Mouse (Mus musculus) frontal cortex, postnatal 36 days (tissue): ENCODE results near the gene Med12l.

Source experiments
- DNase-seq, 2 experiments: peaks; one replicate each; pipeline ENCODE4 v3.0.0; 2022; ENCODE audit warnings: low spot score in 2 of 2

Gene Med12l

DNA sequence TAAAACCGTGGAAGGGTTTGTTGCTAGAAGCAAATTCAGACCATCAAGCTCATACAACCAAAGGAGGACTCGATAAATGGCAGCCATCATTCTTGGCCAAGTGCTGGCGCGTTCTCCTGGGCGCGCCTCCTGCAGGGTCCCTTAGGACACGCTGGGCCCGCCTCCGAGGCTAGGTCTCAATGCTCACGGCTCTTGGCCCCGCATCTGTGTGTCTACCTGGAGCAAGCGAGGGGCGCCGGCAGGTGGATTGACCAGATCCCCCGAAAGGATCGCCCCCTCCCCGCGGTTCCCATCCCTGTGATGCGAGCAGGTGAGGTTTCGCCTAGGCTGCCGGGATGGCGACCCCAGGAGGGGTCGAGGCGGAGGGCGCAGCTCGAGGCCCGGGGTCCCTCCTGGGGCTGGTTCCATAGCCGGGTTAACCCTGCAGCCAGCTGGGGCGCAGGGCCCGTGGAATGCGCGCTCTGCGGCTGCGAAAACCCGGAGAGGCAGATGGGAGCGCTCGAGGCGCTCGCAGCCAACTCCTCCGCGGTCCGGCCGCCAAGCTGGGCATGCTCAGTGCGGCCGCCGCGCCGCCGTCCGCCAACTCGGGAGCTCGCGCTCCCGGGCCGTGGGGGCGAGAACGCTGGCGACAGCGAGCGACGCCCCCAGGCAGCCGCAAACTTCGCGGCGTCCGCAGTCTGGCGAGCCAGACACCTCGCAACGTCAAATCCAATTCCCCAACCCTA lies at the start of gene Med12l:
Gene Med12l, plus strand, starts transcription at position 555 of the 725 bp plus-strand sequence.
- peak; percentile 86 to 88 for DNase-seq

DNA sequence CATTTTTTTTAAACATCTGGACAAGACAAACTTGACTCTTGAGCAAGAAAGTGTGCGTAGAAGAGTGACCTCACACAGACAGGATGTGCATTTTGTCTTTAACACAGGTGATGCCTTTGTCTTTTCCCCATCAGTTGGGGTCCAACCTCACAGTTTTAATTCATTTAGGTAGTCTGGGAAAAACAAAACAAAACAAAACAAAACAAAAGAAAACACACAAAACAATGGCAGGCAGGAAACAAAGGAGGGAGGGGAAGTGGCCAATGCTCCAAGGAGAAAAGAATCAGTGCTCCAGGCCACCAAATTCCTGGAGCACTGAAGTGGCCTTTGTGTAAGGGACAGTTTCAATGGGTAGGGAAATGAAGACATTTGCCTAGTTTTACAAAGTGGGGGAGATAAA lies 44.5 kb upstream of the Med12l start:
- DNase-seq = no peak

DNA sequence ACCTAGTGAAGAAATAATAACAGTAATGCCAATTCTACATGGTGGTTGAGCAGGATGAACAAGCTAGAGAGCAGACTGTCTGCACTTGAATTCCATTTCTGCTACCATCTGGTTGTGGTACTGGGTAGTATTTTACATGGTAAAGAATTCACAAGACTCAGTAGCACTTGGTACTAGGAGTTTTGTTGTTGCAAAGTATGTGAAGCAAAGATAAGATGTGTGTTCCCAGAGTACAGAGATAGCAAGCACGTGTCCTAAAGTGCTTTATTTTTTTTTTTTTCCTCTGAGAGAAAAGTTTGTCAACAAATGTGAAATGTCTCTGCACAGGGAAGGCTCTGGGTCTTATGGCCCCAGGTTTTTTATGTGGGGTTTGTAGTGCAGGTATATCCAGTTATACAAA lies 28.2 kb upstream of the Med12l start:
- no peak for DNase-seq

DNA sequence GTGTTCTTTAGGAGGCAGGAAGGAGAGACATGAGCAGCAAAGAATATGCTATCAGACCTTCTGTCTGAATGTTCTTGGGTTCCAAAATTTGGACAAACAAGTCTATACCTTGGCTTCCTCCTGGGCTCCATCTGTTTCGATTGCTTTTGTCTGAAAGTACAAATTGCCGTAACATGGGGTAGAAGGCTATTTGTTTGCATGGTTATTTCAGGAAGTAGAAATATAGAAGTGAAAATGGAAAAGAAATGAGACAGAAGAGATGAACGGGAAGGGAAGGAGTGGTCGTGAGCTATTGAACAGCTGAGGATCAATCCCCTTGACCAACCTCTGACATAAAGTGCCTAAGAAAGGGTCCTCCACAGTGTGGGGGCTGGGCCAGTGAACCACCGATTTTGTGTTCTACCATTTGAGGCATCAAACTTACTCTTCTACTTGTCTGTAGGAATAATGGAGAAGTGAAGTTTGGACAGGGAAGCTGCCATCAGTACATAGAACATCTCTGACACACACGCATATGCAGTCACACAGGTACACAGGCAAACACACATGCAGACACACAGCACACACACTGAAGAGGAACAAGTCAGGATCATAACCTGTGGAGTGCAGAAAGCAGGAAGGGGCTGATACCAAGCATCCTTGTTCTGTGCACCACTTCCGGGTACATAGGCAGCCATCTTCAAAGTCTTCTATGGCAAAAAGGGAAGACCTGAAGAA lies 27.6 kb upstream of the Med12l start:
- DNase-seq = no peak

DNA sequence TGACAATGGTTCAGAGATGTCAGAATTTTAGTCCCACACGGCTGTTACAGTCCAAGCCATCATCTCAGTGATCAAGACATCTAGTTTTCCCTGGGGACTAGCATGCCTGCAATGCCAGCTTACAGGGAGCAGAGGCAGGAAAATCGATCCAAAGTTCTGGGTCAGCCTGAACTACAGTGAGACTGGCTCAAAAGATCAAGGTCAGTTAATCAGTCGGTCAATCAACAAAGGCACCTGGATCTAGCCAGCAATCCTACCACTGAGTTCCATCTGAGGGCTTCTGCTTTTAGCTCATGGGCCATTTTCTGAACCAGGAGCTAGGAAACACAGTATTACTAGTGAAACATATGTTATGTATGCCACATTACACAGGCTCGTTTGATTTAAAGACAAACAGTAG lies 25.0 kb upstream of the Med12l start:
- no peak for DNase-seq

DNA sequence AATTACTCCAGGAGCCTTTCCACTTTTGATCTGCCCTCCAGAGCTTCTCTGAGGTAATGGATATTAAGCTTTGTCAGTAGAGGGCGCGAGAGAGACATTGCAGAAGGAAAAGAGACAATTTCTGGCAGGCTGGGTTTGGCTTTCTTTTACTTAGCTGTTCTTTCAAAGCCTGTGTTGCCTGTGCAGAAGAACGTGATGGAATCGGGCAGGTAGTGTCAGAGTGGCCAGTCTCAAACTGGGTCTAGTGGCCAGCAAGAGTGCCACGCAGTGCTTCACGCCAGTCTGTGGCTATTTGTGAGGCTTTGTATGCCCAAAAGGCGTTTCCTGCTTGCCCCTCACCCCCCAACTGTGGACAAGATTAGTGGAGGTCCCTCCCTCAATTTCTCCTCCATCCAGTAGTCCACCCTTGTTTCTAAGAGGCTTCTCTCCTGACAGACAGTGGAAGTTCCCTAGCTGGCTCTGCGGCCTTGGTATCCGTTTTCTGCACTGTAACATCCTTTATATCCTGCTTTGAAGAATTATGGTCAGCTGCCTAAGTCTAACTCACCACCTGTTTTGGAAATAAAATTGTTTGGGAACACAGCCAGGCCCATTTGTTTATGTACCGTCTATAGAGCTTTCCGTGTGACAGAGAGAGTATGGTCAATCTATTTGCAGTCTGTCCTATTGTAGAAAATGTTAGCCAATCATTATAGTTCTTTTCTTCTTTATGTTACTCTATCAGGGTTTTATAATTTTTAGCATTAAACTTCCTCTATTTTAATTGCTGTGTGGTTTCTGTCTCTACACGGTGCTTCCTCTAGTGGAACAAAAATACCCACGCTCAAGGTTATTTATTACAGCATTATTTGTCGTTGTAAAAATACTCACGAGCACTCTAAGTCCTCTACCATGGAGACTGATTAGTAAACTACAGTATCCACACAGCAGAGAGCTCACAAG lies 22.5 kb upstream of the Med12l start:
- peak; percentile 64 to 78 for DNase-seq

DNA sequence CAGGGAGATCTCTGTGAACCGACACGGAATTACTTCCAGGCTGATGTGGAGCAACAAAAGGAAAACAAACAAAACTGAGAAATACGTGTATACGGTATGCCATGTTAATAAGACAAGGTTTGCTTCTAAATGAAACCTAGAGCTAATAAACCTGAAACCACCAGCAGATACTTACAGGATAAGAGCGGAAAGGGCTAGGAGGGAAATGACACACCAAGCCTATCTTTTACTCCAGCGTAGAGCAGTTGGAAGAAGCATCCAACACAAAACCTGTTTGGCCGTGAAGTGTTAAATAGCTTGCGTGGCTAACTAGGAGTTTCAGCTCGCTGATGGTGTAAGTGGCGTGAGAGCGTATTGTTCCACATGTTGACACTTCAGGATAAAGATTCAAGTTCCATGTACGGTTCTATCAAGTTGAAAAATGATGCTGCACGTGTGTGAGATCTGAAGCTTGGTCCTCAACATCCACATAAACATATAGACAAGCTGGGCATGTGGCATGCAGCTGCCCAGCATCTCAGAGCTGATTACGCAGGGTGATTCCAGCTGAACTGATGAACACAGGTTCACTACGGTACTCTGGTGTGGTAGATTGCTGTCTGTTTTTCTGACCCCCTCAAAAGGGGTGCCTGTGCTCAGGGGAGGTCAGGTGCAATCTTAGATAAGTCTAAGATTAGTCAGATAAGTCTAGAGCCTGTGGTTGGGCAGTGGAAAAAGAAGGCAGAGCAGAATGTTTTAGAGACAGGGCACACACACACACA lies 21.6 kb upstream of the Med12l start:
- DNase-seq = no peak

DNA sequence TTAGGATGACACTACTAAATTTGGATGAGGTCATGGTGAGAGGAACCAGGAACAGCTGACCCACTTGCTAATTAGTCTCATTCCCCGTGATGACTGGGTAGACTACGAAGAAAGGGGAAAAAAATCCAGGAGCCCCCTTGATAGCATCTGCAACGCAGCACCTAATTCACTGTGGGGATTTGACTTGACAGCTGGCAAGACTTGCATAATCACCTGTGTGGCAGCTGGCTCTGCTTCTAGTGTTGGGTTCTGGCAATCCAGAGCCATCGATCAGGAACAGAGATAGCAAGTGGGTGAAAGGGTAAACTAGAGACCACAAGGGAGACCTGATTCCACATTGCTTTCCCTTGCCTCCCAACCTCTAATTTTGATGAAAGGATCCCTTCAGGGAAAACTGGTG lies 19.8 kb upstream of the Med12l start:
- no peak for DNase-seq

DNA sequence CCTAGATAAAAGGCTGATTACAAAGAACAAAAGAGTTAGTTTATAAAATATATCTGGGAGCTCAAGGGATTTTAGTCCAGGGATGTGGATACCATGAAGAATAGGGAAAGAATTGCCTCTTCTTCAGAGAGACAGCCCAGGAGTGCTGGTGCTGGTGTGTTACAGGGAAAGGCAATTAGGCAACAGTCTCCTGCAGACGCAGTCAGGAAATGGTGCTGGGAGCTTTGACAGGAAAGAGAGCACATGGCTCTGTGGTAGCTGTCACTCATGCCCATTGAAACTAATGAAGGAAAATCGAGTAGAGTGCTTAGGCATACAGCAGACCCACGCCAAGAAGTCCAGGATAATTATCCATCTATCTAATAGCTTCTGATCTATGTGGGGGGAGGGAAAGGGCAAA lies 16.3 kb upstream of the Med12l start:
- DNase-seq = no peak

DNA sequence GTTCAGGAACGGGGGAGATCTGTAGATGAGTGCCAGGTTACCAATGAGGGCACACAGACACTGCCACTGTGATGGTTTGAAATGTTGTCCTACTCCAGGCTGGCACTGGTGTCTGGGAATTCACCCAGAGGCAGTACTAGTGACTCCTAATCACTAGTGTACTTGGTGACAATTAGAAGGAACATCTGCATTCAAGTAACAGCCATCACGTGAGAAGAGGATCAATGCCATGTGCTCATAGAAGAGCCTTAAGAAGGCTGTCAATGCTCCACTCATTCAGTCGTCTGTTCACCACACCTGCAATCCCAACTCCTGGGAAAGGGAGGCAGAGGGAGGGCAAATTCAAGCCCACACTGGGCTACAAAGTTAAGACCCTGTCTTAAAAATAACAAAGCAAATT lies 15.1 kb upstream of the Med12l start:
- DNase-seq = no peak

DNA sequence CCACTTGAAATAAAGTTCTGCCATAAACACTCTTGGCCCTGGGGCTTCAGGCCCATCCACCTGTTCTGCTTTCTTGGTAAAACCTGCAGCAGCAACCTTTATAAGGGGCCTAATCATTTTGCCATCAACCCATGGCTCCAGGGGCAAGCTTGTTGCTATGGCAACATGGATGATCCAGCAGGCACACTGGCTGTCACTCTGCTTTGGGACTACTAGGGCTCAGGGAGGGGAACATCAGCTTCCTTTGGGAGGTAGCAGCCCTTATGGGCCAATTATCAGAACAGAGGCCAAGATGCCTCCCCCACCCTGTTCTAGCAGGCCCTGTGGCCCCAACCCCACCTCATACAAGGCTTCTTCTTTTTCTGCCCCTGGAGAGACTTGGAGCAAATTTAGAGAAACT lies 13.5 kb upstream of the Med12l start:
- DNase-seq = no peak

DNA sequence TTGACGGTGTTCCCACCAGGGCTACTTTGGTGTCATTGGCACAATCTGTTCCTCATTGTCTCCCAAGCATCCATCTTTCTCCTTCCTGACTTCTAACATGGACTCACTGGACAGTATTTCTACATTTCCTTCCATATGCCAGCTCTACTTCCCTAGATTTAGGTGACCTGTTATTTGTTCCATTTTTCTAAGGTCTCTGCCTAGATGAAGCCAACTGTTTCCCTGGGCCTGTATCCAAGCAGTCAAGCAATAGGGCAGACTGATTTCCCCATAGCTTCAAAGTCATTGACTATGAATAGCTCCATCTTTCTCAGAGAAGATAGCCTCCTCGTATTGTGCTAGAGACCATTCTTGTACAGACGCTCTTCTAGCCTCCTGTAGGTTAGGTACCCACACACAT lies 12.0 kb upstream of the Med12l start:
- no peak for DNase-seq

DNA sequence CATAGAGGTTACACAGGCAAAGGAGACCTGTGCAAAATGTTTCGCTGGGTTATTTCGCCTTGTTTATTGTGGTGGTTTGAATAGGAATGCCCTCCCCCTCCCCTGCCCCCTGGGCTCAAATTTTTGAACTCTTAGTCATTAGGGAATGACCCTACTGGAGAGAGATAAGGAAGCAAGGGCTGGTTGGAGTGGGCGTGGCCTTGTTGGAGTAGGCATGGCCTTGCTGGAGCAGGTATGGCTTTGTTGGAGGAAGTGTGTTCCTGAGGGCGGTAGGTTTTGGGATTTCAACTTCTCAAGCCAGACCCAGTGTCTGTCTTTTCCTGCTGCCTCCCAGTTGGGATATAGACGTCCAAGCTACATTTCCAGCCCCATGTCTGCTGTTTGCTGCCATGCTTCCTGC lies 1.9 kb upstream of the Med12l start:
- DNase-seq = no peak

DNA sequence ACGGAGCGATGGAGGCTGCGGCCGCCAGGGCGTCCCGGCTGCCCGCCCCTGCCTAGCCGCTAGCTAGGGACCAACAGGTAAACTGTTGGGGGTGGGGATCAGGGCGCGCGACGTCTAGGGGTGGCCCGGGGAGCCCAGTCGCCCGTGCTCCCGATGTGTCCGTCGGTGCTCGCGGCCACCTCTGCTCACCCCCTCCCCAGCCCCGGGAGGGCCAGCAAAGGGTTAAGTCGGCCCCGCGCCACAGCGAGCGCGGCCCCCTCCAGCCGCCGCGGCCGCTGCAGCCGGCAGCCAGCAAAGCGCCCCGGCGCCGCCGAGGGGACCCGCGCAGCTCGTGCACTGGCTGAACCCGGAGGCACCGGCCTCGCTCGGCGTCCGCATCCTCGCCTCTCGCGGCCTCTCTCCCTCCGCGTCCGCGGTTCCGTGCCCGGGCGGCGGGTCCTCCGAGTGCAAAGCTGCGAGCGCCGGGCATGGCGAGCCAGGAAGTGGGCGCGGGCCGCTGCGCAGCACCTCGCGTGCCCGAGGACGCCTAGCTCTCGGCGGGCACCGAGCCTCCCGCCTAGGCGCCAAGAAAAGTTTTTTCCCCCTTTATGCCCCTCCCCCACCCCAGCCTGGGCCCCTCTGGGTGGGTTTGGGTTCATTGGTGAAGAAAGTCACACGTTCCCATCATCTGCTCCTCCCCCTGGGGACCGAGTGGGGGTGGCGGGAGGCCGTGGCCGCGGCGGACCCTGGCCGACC lies 538 bp downstream of the Med12l start:
- DNase-seq = peak in 1 of 2 experiments; percentile 51

DNA sequence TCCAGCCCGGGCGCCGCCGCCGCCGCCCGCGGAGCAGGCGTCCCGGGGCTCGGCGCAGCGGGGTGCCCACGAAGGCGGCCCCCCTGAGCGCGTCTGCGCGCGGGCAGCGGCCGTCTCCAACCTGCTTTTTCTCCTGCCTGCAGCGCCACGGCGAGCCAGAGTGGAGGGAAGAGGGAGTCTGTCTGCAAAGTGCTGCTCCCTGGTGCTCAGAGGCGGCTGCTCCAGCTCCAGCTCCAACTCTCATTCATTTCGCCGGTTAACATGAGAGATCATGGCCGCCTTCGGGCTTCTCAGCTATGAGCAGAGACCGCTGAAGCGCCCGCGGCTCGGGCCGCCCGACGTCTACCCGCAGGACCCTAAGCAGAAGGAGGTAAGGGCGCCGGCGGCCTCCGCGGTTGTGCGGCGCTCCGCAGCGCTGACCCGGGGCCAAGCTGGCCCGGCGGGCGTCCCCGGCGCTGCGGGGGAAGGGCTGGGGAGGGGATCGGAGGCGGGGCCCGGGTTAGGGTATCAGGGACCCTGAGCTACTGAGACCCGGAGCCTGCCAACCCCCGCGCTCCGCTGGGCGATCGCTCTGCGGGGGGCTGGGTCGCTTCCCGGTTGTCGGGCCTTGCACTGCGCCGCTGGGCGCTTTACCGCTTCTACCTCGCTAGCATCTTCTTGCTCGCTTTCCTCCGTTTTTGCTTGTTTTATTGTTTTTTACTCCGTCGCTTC lies 1.3 kb downstream of the Med12l start:
- peak; percentile 81 to 83 for DNase-seq

DNA sequence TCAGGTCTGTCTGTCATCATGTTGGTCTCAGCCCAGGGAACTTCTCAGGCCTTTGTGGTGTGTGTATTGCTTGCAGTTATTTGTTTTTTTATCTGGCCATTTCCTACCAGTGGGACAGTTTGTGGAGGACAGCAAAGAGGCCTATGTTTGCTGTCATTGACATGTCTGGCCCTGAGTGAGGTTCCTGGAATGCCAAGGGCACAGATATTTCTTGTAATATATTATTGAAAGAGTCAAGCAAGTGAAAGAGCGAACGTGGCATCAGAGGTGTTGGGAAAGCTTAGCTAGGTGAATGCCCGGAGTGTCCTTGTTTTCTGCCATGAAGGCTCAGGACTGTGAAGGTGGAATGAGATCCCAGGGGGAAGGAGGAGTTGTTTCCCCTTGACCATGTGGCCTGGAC lies 4.7 kb downstream of the Med12l start:
- no peak for DNase-seq

DNA sequence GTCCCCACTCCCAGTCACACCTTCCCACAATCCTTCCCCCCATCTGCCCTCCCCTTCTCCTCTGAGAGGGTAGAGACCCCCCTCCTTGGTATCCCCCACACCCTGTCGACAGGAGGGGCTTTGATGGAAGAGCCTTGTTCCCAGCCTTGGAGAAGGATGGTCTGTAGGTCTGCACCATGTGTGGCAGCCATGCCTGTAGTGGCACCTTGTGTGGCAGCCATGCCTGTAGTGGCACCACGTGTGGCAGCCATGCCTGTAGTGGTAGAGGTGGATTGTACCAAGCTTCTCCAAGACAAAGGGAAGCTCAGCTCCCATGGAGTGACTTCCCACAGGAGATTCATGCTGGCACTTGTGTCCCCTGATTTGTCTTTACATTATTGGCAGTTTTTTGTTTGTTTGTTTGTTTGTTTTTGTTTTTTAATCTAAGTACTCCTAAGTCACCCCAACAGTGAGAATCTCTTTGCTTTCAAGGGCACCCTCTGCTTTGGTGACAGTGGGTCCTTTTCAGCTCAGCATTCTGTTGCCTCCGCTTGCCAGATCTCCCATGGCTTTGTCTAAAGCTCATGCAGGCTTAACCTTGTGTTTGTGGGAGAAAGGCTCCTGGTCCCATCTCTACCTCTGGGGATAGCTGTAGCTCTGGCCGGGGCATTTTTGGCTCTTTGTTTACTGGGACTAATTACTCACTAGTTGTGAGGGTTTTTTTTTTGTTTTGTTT lies 10.2 kb downstream of the Med12l start:
- DNase-seq = no peak

DNA sequence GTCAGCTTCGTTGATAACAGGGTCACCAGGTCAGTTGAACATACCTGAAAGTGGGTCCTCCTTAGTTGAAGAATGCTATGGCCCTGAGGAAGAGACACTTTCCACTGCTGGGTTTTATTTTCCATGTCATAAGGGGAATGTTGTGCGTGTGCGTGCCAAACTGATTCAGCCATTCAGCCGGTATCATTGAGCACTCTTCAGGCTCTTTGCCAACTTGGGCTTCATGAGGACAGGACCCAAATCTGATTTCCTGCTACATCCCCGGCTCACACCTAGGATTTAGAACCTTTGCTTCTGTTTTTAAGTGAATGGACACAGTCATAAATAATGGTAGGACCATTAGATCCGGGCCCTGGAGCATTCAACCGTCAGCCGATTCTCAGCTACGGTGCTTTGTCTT lies 10.9 kb downstream of the Med12l start:
- DNase-seq = no peak

DNA sequence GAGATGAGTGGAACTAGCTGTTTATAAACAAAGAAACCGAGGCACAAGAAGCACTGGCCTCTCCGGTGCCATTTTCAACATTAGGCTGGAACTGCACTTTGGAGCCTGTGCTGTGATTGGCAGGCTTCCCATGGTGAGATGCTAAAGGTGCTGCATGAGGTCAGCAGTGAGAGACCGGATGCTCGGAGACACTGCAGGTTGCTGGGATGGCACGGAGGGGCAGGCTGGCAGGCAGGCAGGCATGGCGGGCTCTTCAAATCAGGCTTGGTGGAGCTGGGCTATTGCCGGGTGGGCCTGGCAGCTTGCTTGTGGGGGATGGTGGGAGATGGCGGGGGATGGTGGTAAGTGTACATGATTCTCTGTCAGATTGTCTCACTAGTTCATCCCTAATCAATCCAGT lies 15.6 kb downstream of the Med12l start:
- no peak for DNase-seq

DNA sequence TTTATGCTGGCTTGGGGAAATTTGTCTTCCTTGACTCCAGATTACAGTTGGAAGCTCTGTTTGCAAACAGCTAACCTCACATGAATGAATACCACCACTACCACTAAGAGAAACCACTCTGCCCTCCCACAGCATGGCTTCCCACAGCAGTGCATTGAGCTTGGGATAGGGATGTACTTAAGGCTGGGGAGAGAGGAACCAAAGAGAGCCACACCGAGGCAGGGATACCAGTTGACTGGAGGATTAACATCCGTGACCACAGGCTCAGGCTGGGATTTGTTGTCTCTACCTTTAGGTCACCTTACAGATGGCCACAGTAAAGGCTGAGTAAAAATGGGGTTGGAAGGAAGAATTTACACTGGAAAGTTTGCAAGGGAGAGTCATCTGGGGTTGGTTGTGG lies 16.6 kb downstream of the Med12l start:
- DNase-seq = no peak
